In the genomic region with DNA sequence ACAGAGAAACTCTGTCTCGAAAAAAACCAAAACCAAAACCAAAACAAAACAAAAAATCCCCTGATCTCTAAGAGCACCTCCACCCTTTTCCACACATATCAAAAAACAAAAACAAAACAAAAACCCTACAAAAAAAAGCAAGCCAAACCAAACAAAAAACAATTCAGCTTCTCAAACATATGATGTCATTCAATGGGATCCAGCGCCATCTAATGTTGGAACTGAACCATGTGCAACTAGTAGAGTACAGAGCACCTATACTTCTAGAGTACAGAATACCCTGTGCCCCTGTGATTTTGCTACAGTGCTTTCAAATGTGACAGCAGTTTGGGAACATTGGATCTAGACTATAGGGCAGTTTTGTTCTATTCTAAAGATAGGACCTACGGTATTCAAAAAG, we compare ENCODE assay signal across 8 mouse cellular contexts. TPM values are rescaled to one million over a fixed set of nuclear protein-coding genes. Genes with fewer than 3 reads are reported as not detected.
A peak's percentile ranks its signal among the peaks of the same experiment; 100 is the strongest.
DNase-seq lines count a peak whose midpoint lies in the region; ATAC-seq lines count a peak whose summit lies in the region.

No protein-coding gene starts in this region.

- no peaks in the 10 kb centered on the region for H3K9me3 ChIP-seq in hindbrain, embryonic 16.5 days (ENCODE audit: control insufficient read depth, low read length)

- no peak for ATAC-seq in hindbrain, embryonic 16.5 days

- H3K27ac ChIP-seq in hindbrain, embryonic 16.5 days (ENCODE audit: low read depth, low read length): no peak overlapping the region

- H3K4me3 ChIP-seq in hindbrain, embryonic 16.5 days (ENCODE audit: low read length): no peak overlapping the region

- WGBS in hindbrain, embryonic 16.5 days: 56% methylated on average over 3 of the region's 3 CpGs

- peaks cover 23% of the 10 kb centered on the region for H3K4me1 ChIP-seq in hindbrain, embryonic 16.5 days (ENCODE audit: control insufficient read depth, insufficient read depth, low read depth, low read length)

- H3K9ac ChIP-seq in hindbrain, embryonic 16.5 days (ENCODE audit: low read depth, low read length): no peak overlapping the region

- H3K27me3 ChIP-seq in hindbrain, embryonic 16.5 days (replicated peaks; ENCODE audit: control insufficient read depth, insufficient read depth, low read length): no peaks in the 10 kb centered on the region

- peak; percentile 81 for DNase-seq in embryo, embryonic 10 days (ENCODE audit: low spot score)
- DNase-seq in embryo, embryonic 9.5 days (ENCODE audit: extremely low spot score): no peak
- DNase-seq in A20 (ENCODE audit: low read depth, low spot score): peak; percentile 73
- DNase-seq in c-Kit-positive CD71-positive TER-119-negative erythroid progenitor cells, embryonic 14.5 days (ENCODE audit: low read depth): peak; percentile 72
- DNase-seq in lung, postnatal 36 days: peak; percentile 66
- DNase-seq in frontal cortex, postnatal 10 days (ENCODE audit: low spot score in 2 of 2): no peak
- DNase-seq in spleen, postnatal 4 days (ENCODE audit: low spot score in 2 of 2): no peak

- H3K36me3 ChIP-seq in hindbrain, embryonic 16.5 days (ENCODE audit: control insufficient read depth, insufficient read depth, low read length): no peaks in the 10 kb centered on the region

- peak overlapping the region; percentile 40; the same call in 1 of the 2 replicates for H3K4me2 ChIP-seq in hindbrain, embryonic 16.5 days (ENCODE audit: low read length)

RNA-seq across cellular contexts. Expression of a gene that starts 3.7 kb away (rescaled TPM):
- polyA plus RNA-seq in hindbrain, embryonic 16.5 days (2015; fragmentation: Nextera tagmentation; extraction: Ambion mirVana): 12.1 and 14.9 TPM in 2 replicates

RNA-seq across cellular contexts. Expression of a gene that starts 7.1 kb away (rescaled TPM):
- polyA plus RNA-seq in hindbrain, embryonic 16.5 days (2015; fragmentation: Nextera tagmentation; extraction: Ambion mirVana): 0.41 and 0.87 TPM in 2 replicates

RNA-seq across cellular contexts. Expression of a gene that starts 11.0 kb away (rescaled TPM):
- polyA plus RNA-seq in hindbrain, embryonic 16.5 days (2015; fragmentation: Nextera tagmentation; extraction: Ambion mirVana): 5.8 and 6.2 TPM in 2 replicates

RNA-seq across cellular contexts. Expression of a gene that starts 41.0 kb away (rescaled TPM):
- 1.4 and 2.9 TPM in 2 replicates for polyA plus RNA-seq in hindbrain, embryonic 16.5 days (2015; fragmentation: Nextera tagmentation; extraction: Ambion mirVana)

RNA-seq across cellular contexts. Expression of a gene that starts 47.0 kb away (rescaled TPM):
- polyA plus RNA-seq in hindbrain, embryonic 16.5 days (2015; fragmentation: Nextera tagmentation; extraction: Ambion mirVana): 6.7 and 7.2 TPM in 2 replicates

Comparison
In these comparisons a context has a peak if more than half of its experiments do, and no peak if none do; other contexts are left out.
1. DNase-seq: peak in embryo, embryonic 10 days (single experiment), A20 (single experiment), c-Kit-positive CD71-positive TER-119-negative erythroid progenitor cells, embryonic 14.5 days (single experiment) and lung, postnatal 36 days (single experiment); none in embryo, embryonic 9.5 days (single experiment), frontal cortex, postnatal 10 days (0 of 2) and spleen, postnatal 4 days (0 of 2).